Mouse (Mus musculus) layer of hippocampus, postnatal 36 days (tissue): ENCODE data around the gene Zcchc14. TPM values are rescaled to one million over a fixed set of nuclear protein-coding genes. Genes with fewer than 3 reads are reported as not detected.

Experiments used
- DNase-seq, 2 experiments: peaks; one replicate each; pipeline ENCODE4 v3.0.0; 2022
- total RNA-seq, 2 experiments: library from RNA; stranded (reverse); gene quantifications; 2 replicates each; pipeline ENCODE4 v1.2.3; 2021

Zcchc14 gene
- total RNA-seq, 2 experiments from 2014 or later, result 93.6 to 102 TPM

- no peak for DNase-seq
Measured at GRCm38 (mm10) chr8:121550056-121550455, 102.6 kb downstream of the Zcchc14 start.

Other genes with a start within 250 kb of the Zcchc14 start
- not detected for gene 1700018B08Rik, start 108.6 kb downstream of the Zcchc14 start, total RNA-seq
- gene Fbxo31, start 74.1 kb downstream of the Zcchc14 start, total RNA-seq, result 100 to 1,000 TPM; 106 to 108 TPM
- gene Map1lc3b, start 62.5 kb downstream of the Zcchc14 start, total RNA-seq, result 100 to 1,000 TPM; 160 to 180 TPM
- 100 to 1,000 TPM; 310 to 313 TPM for gene Jph3, start 76.7 kb upstream of the Zcchc14 start, total RNA-seq
- gene Klhdc4, start 176.7 kb upstream of the Zcchc14 start, total RNA-seq, result 10 to 100 TPM; 27.7 to 28.0 TPM